Mouse (Mus musculus) cortical plate, adult 2 months (tissue): ENCODE measurements around the gene L2hgdh.

Experiments used
- CTCF ChIP-seq: fragments of 200-500 bp; IDR thresholded peaks from 2 replicates; pipeline ENCODE4 v1.5.1; 2011; ENCODE audit warnings: mild to moderate bottlenecking, control low read depth, low read length; ENCODE audit not compliant: insufficient read depth; ENCODE audit errors: extremely low read depth
- POLR2A ChIP-seq: fragments of 200-500 bp; IDR thresholded peaks from 2 replicates; pipeline ENCODE4 v1.6.1; 2011; ENCODE audit warnings: mild to moderate bottlenecking, low read length, control low read depth; ENCODE audit not compliant: insufficient read depth; ENCODE audit errors: extremely low read depth

DNA sequence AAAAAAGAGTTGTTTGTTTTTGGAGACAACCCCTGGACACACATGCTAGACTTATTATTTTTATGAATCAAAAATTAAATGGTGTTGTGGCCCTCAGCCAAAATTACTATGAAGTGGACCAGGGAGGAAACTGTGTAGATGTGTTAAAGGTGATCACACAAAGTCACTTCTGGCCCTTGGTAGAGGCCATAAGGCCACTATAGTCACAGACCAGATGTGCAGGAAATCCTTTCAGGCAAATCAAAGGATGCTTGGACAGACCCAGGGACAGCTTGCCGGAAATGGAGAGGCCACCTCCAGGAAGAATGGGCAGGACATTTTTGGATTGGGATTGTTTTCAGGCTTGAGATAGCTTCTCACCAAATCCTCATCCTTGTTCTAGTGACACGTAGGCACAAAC, 36.9 kb upstream of the L2hgdh start:
- TF ChIP-seq CTCF = no peak
- no peak for TF ChIP-seq POLR2A
